Mouse (Mus musculus): Measurements from ENCODE around the gene Cox6b1. TPM values are rescaled to one million over a fixed set of nuclear protein-coding genes. Genes with fewer than 3 reads are reported as not detected.

Gene Cox6b1
- polyA plus RNA-seq, 1 experiment from 2014 or later, result 776 TPM

- Histone ChIP-seq H3K36me3 (peaks cover 31% of the 10 kb centered on the region), H3K27me3 (ENCODE audit: low read depth, poor library complexity, severe bottlenecking) (peaks cover 5% of the 10 kb centered on the region), H3K4me1 (peaks cover 9% of the 10 kb centered on the region), H3K4me3 (no peak overlapping the region), H3K27ac (no peak overlapping the region), H3K9me3 (replicated peaks) (no peaks in the 10 kb centered on the region)
- DNase-seq (ENCODE audit: low spot score), result no peak
- WGBS, result 86% methylated on average over 5 of the region's 5 CpGs
These were observed 696 bp upstream of the Cox6b1 start for GRCm38 (mm10) chr7:30626647-30627046.

- Histone ChIP-seq H3K9me3 (replicated peaks) (no peaks in the 10 kb centered on the region), H3K27ac (no peak overlapping the region), H3K36me3 (peaks cover 87% of the 10 kb centered on the region), H3K27me3 (ENCODE audit: low read depth, poor library complexity, severe bottlenecking) (no peaks in the 10 kb centered on the region), H3K4me1 (no peaks in the 10 kb centered on the region), H3K4me3 (no peak overlapping the region)
- 88% methylated on average over 3 of the region's 3 CpGs for WGBS
- DNase-seq (ENCODE audit: low spot score), result no peak
These were observed 6.7 kb downstream of the Cox6b1 start for GRCm38 (mm10) chr7:30619202-30619601.

GRCm38 (mm10) chr7:30618658-30619057 is 7.3 kb downstream of the Cox6b1 start:
- H3K4me1 ChIP-seq, result no peaks in the 10 kb centered on the region
- 96% methylated on average over 9 of the region's 9 CpGs for WGBS
- no peak overlapping the region for H3K4me3 ChIP-seq
- DNase-seq (ENCODE audit: low spot score), result no peak
- no peaks in the 10 kb centered on the region for H3K27me3 ChIP-seq (ENCODE audit: low read depth, poor library complexity, severe bottlenecking)
- no peaks in the 10 kb centered on the region for H3K9me3 ChIP-seq (replicated peaks)
- H3K36me3 ChIP-seq, result peaks cover 82% of the 10 kb centered on the region
- H3K27ac ChIP-seq, result no peak overlapping the region

GRCm38 (mm10) chr7:30615049-30615760 is 10.7 kb downstream of the Cox6b1 start:
- H3K27me3 ChIP-seq (ENCODE audit: low read depth, poor library complexity, severe bottlenecking), result no peaks in the 10 kb centered on the region
- no peak overlapping the region for H3K27ac ChIP-seq
- H3K4me3 ChIP-seq, result no peak overlapping the region
- H3K4me1 ChIP-seq, result peaks cover 15% of the 10 kb centered on the region
- H3K9me3 ChIP-seq (replicated peaks), result no peaks in the 10 kb centered on the region
- DNase-seq (ENCODE audit: low spot score), result no peak
- H3K36me3 ChIP-seq, result peaks cover 51% of the 10 kb centered on the region
- WGBS, result 64% methylated on average over 5 of the region's 5 CpGs

- DNase-seq (ENCODE audit: low spot score), result no peak
These were observed 11.5 kb downstream of the Cox6b1 start for GRCm38 (mm10) chr7:30614454-30614853.

GRCm38 (mm10) chr7:30613529-30614112 is 12.3 kb downstream of the Cox6b1 start:
- H3K36me3 ChIP-seq, result peaks cover 37% of the 10 kb centered on the region
- 24% methylated on average over 14 of the region's 14 CpGs for WGBS
- no peaks in the 10 kb centered on the region for H3K27me3 ChIP-seq (ENCODE audit: low read depth, poor library complexity, severe bottlenecking)
- peaks cover 19% of the 10 kb centered on the region for H3K4me1 ChIP-seq
- H3K4me3 ChIP-seq, result no peak overlapping the region
- no peak overlapping the region for H3K27ac ChIP-seq
- no peaks in the 10 kb centered on the region for H3K9me3 ChIP-seq (replicated peaks)
- peak; percentile 81 for DNase-seq (ENCODE audit: low spot score)

More at GRCm38 (mm10) chr7:30614454-30614853, 11.5 kb downstream of the Cox6b1 start:
- H3K27me3 ChIP-seq (ENCODE audit: low read depth, poor library complexity, severe bottlenecking), result no peaks in the 10 kb centered on the region
- no peak overlapping the region for H3K27ac ChIP-seq
- peaks cover 46% of the 10 kb centered on the region for H3K36me3 ChIP-seq
- peaks cover 19% of the 10 kb centered on the region for H3K4me1 ChIP-seq
- no peaks in the 10 kb centered on the region for H3K9me3 ChIP-seq (replicated peaks)
- H3K4me3 ChIP-seq, result no peak overlapping the region
- WGBS, result 82% methylated on average over 2 of the region's 2 CpGs

- DNase-seq (ENCODE audit: low spot score), result no peak
- H3K9me3 ChIP-seq (replicated peaks), result no peaks in the 10 kb centered on the region
- peak within 1 kb of the TSS; percentile 14; the same call in 1 of the 2 replicates for H3K27ac ChIP-seq
- peaks cover 29% of the 10 kb centered on the region for H3K36me3 ChIP-seq
- H3K4me1 ChIP-seq, result peaks cover 19% of the 10 kb centered on the region
- WGBS, result 58% methylated on average over 8 of the region's 8 CpGs
- H3K27me3 ChIP-seq (ENCODE audit: low read depth, poor library complexity, severe bottlenecking), result no peaks in the 10 kb centered on the region
- no peak within 1 kb of the TSS for H3K4me3 ChIP-seq
These were observed 13.1 kb downstream of the Cox6b1 start, which contains the start of gene Upk1a for GRCm38 (mm10) chr7:30612654-30613402. Gene Upk1a, minus strand, starts transcription at chr7:30612847.

GRCm38 (mm10) chr7:30610043-30610442 is 15.9 kb downstream of the Cox6b1 start:
- Histone ChIP-seq H3K4me3 (no peak overlapping the region), H3K9me3 (replicated peaks) (no peaks in the 10 kb centered on the region), H3K27me3 (ENCODE audit: low read depth, poor library complexity, severe bottlenecking) (no peaks in the 10 kb centered on the region), H3K4me1 (peaks cover 19% of the 10 kb centered on the region), H3K27ac (no peak overlapping the region), H3K36me3 (peaks cover 1% of the 10 kb centered on the region; the same call in 1 of the 2 replicates)
- 62% methylated on average over 7 of the region's 7 CpGs for WGBS
- DNase-seq (ENCODE audit: low spot score), result no peak

- WGBS, result 51% methylated on average over 16 of the region's 16 CpGs
- no peaks in the 10 kb centered on the region for H3K27me3 ChIP-seq (ENCODE audit: low read depth, poor library complexity, severe bottlenecking)
- H3K9me3 ChIP-seq (replicated peaks), result no peaks in the 10 kb centered on the region
- no peak overlapping the region for H3K27ac ChIP-seq
- no peaks in the 10 kb centered on the region for H3K36me3 ChIP-seq
- no peak overlapping the region for H3K4me3 ChIP-seq
- no peak for DNase-seq (ENCODE audit: low spot score)
- H3K4me1 ChIP-seq, result peaks cover 19% of the 10 kb centered on the region
These were observed 17.5 kb downstream of the Cox6b1 start for GRCm38 (mm10) chr7:30608476-30608875.

GRCm38 (mm10) chr7:30607706-30608309 is 18.1 kb downstream of the Cox6b1 start:
- Histone ChIP-seq H3K36me3 (no peaks in the 10 kb centered on the region), H3K4me1 (peaks cover 12% of the 10 kb centered on the region), H3K4me3 (no peak overlapping the region), H3K9me3 (replicated peaks) (no peaks in the 10 kb centered on the region), H3K27me3 (ENCODE audit: low read depth, poor library complexity, severe bottlenecking) (no peaks in the 10 kb centered on the region), H3K27ac (no peak overlapping the region)
- WGBS, result 31% methylated on average over 8 of the region's 8 CpGs
- DNase-seq (ENCODE audit: low spot score), result peak; percentile 67

GRCm38 (mm10) chr7:30604944-30605343 is 21.0 kb downstream of the Cox6b1 start:
- WGBS, result 87% methylated on average over 8 of the region's 8 CpGs
- Histone ChIP-seq H3K27ac (no peak overlapping the region), H3K4me3 (no peak overlapping the region), H3K36me3 (no peaks in the 10 kb centered on the region), H3K27me3 (ENCODE audit: low read depth, poor library complexity, severe bottlenecking) (no peaks in the 10 kb centered on the region), H3K9me3 (replicated peaks) (no peaks in the 10 kb centered on the region), H3K4me1 (peaks cover 6% of the 10 kb centered on the region)
- DNase-seq (ENCODE audit: low spot score), result no peak

GRCm38 (mm10) chr7:30604424-30604823 is 21.5 kb downstream of the Cox6b1 start:
- DNase-seq (ENCODE audit: low spot score), result no peak
- H3K27me3 ChIP-seq (ENCODE audit: low read depth, poor library complexity, severe bottlenecking), result no peaks in the 10 kb centered on the region
- 64% methylated on average over 8 of the region's 8 CpGs for WGBS

More at GRCm38 (mm10) chr7:30604424-30604823, 21.5 kb downstream of the Cox6b1 start:
- Histone ChIP-seq H3K9me3 (replicated peaks) (no peaks in the 10 kb centered on the region), H3K4me3 (no peak overlapping the region), H3K27ac (no peak overlapping the region), H3K36me3 (no peaks in the 10 kb centered on the region), H3K4me1 (peaks cover 5% of the 10 kb centered on the region)

Measured in limb, embryonic 10.5 days (tissue).